Mouse (Mus musculus): ENCODE data around the gene Wars. TPM values are rescaled to one million over a fixed set of nuclear protein-coding genes. Genes with fewer than 3 reads are reported as not detected.

The Wars gene
- total and polyA plus RNA-seq, 2 experiments from 2014 or later, result 43.0 to 80.1 TPM

GRCm38 (mm10) chr12:108827641-108828040 is 66.3 kb downstream of the Wars start:
- DNase-seq (ENCODE audit: low spot score) (no peak), ATAC-seq (ENCODE audit: insufficient read depth, low read depth) (no peak)
- no peak overlapping the region for H3K9ac ChIP-seq (replicated peaks; ENCODE audit: low read depth, low read length)
- no peak overlapping the region for H3K27ac ChIP-seq (ENCODE audit: low read depth)
- H3K4me1 ChIP-seq (ENCODE audit: control insufficient read depth, insufficient read depth), result no peaks in the 10 kb centered on the region
- H3K9me3 ChIP-seq (replicated peaks; ENCODE audit: control insufficient read depth, low read length), result 0 out of 2 replicates have a peak, but pooled peaks cover 3% of the 10 kb centered on the region
- no peaks in the 10 kb centered on the region for H3K27me3 ChIP-seq (ENCODE audit: control insufficient read depth, insufficient read depth, low read length)
- 91% methylated on average over 6 of the region's 6 CpGs for WGBS
- TF ChIP-seq EP300 (IDR thresholded peaks at IDR 0.05; ENCODE audit: low read depth), result no peak
- no peak for TF ChIP-seq CTCF (IDR thresholded peaks at IDR 0.05; ENCODE audit: low read depth)
- 0 out of 2 replicates have a peak, but pooled peaks cover 11% of the 10 kb centered on the region for H3K36me3 ChIP-seq (replicated peaks; ENCODE audit: control insufficient read depth, insufficient read depth, low read length)
- H3K4me2 ChIP-seq (ENCODE audit: low read depth, low read length), result no peak overlapping the region
- H3K4me3 ChIP-seq (ENCODE audit: low read depth, low read length), result no peak overlapping the region

DNA sequence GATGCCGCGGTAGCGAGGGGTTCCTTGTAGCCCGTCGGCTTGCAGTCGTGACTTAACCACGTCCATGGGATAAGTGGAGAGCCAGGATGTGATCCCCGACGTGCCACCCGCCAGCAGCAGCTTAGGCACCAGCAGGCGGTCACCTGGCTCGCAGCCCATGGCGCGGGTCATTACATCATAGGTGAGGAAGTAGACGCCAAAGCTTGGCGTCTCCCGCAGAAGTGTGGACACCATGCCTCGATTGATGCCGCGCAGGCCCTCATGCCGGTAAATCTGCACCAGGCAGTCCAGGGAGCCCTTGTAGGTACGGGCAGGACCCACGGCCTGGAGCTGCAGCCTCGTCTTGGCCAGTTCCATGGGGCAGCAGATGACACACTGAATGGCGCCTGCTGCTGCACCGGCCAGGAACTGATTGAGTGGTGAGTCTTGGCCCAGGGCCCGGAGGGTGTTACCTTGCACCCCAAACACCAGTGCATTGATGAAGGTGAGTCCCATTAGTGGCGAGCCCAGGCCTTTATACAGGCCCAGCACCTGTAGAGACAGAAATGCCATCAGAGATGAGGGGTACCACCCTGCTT is 66.9 kb downstream of the Wars start:
- DNase-seq (ENCODE audit: low spot score) (no peak), ATAC-seq (ENCODE audit: insufficient read depth, low read depth) (no peak)
- Histone ChIP-seq H3K36me3 (replicated peaks; ENCODE audit: control insufficient read depth, insufficient read depth, low read length) (0 out of 2 replicates have a peak, but pooled peaks cover 11% of the 10 kb centered on the region), H3K27me3 (ENCODE audit: control insufficient read depth, insufficient read depth, low read length) (no peaks in the 10 kb centered on the region), H3K9me3 (replicated peaks; ENCODE audit: control insufficient read depth, low read length) (0 out of 2 replicates have a peak, but pooled peaks cover 3% of the 10 kb centered on the region), H3K4me1 (ENCODE audit: control insufficient read depth, insufficient read depth) (no peaks in the 10 kb centered on the region), H3K4me2 (ENCODE audit: low read depth, low read length) (no peak overlapping the region), H3K27ac (ENCODE audit: low read depth) (no peak overlapping the region), H3K4me3 (ENCODE audit: low read depth, low read length) (no peak overlapping the region), H3K9ac (replicated peaks; ENCODE audit: low read depth, low read length) (no peak overlapping the region)
- TF ChIP-seq EP300 (IDR thresholded peaks at IDR 0.05; ENCODE audit: low read depth) (no peak), CTCF (IDR thresholded peaks at IDR 0.05; ENCODE audit: low read depth) (no peak)
- WGBS, result 89% methylated on average over 28 of the region's 28 CpGs

DNA sequence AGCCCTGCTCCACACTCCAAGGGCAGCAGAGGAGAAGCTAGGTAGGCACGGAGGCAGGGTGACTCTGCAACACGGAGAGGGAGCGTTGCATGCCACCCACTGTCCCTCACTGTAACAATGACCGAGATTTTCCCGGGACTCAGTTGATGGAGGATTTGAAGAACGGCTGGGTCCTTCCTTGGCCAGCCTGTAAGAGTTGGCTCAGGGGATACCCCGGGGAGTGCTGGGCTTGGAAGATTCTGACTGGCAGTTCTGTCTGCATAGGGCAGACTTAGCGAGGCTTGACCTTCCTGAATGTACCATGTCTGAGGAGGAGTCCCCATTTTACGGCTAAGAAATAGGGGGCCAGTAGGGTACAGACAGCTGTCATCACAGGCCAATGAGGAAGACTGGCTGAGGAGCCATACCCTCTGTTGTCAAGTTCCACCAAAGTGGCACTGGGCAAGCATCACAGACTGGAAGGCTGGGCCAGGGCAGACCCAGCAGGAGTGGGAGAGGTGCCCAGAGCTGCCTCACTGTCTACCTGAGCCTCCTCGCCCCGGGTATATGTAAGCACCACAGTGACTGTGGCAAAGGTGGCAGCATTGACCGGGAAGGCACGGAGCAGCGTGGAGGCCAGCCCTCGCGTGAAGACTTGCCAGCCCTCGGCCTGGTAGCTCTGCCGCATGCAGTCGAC is 67.6 kb downstream of the Wars start:
- H3K4me2 ChIP-seq (ENCODE audit: low read depth, low read length), result no peak overlapping the region
- DNase-seq (ENCODE audit: low spot score) (no peak), ATAC-seq (ENCODE audit: insufficient read depth, low read depth) (no peak)
- no peak overlapping the region for H3K9ac ChIP-seq (replicated peaks; ENCODE audit: low read depth, low read length)
- no peaks in the 10 kb centered on the region for H3K27me3 ChIP-seq (ENCODE audit: control insufficient read depth, insufficient read depth, low read length)
- no peaks in the 10 kb centered on the region for H3K4me1 ChIP-seq (ENCODE audit: control insufficient read depth, insufficient read depth)
- H3K4me3 ChIP-seq (ENCODE audit: low read depth, low read length), result no peak overlapping the region
- 93% methylated on average over 19 of the region's 19 CpGs for WGBS
- 0 out of 2 replicates have a peak, but pooled peaks cover 3% of the 10 kb centered on the region for H3K9me3 ChIP-seq (replicated peaks; ENCODE audit: control insufficient read depth, low read length)
- H3K36me3 ChIP-seq (replicated peaks; ENCODE audit: control insufficient read depth, insufficient read depth, low read length), result 0 out of 2 replicates have a peak, but pooled peaks cover 11% of the 10 kb centered on the region
- TF ChIP-seq CTCF (IDR thresholded peaks at IDR 0.05; ENCODE audit: low read depth) (no peak), EP300 (IDR thresholded peaks at IDR 0.05; ENCODE audit: low read depth) (no peak)
- H3K27ac ChIP-seq (ENCODE audit: low read depth), result no peak overlapping the region

- H3K36me3 ChIP-seq (replicated peaks; ENCODE audit: control insufficient read depth, insufficient read depth, low read length), result 0 out of 2 replicates have a peak, but pooled peaks cover 11% of the 10 kb centered on the region
- H3K27ac ChIP-seq (ENCODE audit: low read depth), result no peak overlapping the region
- no peak for ATAC-seq (ENCODE audit: insufficient read depth, low read depth)
- H3K4me2 ChIP-seq (ENCODE audit: low read depth, low read length), result no peak overlapping the region
- H3K4me1 ChIP-seq (ENCODE audit: control insufficient read depth, insufficient read depth), result no peaks in the 10 kb centered on the region
- no peak overlapping the region for H3K4me3 ChIP-seq (ENCODE audit: low read depth, low read length)
- TF ChIP-seq EP300 (IDR thresholded peaks at IDR 0.05; ENCODE audit: low read depth) (no peak), CTCF (IDR thresholded peaks at IDR 0.05; ENCODE audit: low read depth) (no peak)
- H3K9me3 ChIP-seq (replicated peaks; ENCODE audit: control insufficient read depth, low read length), result 0 out of 2 replicates have a peak, but pooled peaks cover 3% of the 10 kb centered on the region
- no peak for DNase-seq (ENCODE audit: low spot score)
- H3K9ac ChIP-seq (replicated peaks; ENCODE audit: low read depth, low read length), result no peak overlapping the region
- H3K27me3 ChIP-seq (ENCODE audit: control insufficient read depth, insufficient read depth, low read length), result no peaks in the 10 kb centered on the region
- WGBS, result 92% methylated on average over 13 of the region's 13 CpGs
Measured at GRCm38 (mm10) chr12:108825561-108826224, 68.3 kb downstream of the Wars start.

DNA sequence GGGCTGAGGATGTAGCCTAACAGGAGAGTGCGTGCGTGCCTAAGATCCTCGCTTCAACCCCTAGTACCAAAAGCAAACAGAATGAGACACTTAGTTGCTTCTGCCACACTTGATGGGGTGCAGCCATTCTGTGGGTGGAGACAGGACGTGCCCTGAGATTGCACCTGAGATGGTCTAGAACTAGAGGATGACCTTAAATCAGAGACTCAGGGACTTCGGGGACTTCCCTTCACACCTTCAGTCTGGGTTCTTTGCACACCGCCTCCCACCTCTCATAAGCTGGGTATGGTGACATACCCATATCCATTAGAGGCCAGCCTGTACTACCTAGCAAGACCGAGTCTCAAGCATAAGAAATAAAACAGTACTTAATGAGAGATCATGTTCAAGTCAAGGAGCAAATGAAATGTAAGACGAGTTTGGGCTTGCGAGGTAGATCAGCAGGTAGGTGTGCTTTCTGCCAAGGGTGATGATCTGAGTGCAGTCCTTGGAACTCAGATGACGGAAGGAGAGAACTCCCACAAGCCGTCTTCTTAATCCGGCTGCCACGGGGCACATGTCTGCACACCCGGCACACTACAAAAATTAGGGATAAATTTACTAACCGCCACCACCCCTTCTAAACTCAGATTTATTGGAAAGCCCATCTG is 69.6 kb downstream of the Wars start:
- H3K4me1 ChIP-seq (ENCODE audit: control insufficient read depth, insufficient read depth), result no peaks in the 10 kb centered on the region
- no peak overlapping the region for H3K4me2 ChIP-seq (ENCODE audit: low read depth, low read length)
- H3K9ac ChIP-seq (replicated peaks; ENCODE audit: low read depth, low read length), result no peak overlapping the region
- ATAC-seq (ENCODE audit: insufficient read depth, low read depth) (no peak), DNase-seq (ENCODE audit: low spot score) (no peak)
- no peak overlapping the region for H3K27ac ChIP-seq (ENCODE audit: low read depth)
- no peaks in the 10 kb centered on the region for H3K27me3 ChIP-seq (ENCODE audit: control insufficient read depth, insufficient read depth, low read length)
- WGBS, result 88% methylated on average over 15 of the region's 15 CpGs
- 0 out of 2 replicates have a peak, but pooled peaks cover 11% of the 10 kb centered on the region for H3K36me3 ChIP-seq (replicated peaks; ENCODE audit: control insufficient read depth, insufficient read depth, low read length)
- TF ChIP-seq EP300 (IDR thresholded peaks at IDR 0.05; ENCODE audit: low read depth), result no peak
- TF ChIP-seq CTCF (IDR thresholded peaks at IDR 0.05; ENCODE audit: low read depth), result no peak
- H3K9me3 ChIP-seq (replicated peaks; ENCODE audit: control insufficient read depth, low read length), result 0 out of 2 replicates have a peak, but pooled peaks cover 3% of the 10 kb centered on the region
- no peak overlapping the region for H3K4me3 ChIP-seq (ENCODE audit: low read depth, low read length)
